Mouse (Mus musculus) embryonic facial prominence, embryonic 10.5 days (tissue): ENCODE measurements around the gene Unc119. TPM values are rescaled to one million over a fixed set of nuclear protein-coding genes. Genes with fewer than 3 reads are reported as not detected.

Source experiments
- DNase-seq: peaks from one replicate; pipeline ENCODE4 v3.0.0-alpha.2; 2017; ENCODE audit warnings: low spot score
- H3K27ac ChIP-seq: fragments of 300-500 bp; sonication (generic); replicated peaks from 2 replicates; pipeline ENCODE4 v1.5.1; 2016; ENCODE audit warnings: mild to moderate bottlenecking
- H3K27me3 ChIP-seq: fragments of 300-500 bp; sonication (generic); replicated peaks from 2 replicates; pipeline ENCODE4 v1.6.1; 2016; ENCODE audit warnings: low read depth, mild to moderate bottlenecking; ENCODE audit not compliant: poor library complexity, severe bottlenecking
- H3K36me3 ChIP-seq: fragments of 300-500 bp; sonication (generic); replicated peaks from 2 replicates; pipeline ENCODE4 v1.6.1; 2016; ENCODE audit warnings: mild to moderate bottlenecking, moderate library complexity
- H3K4me1 ChIP-seq: fragments of 300-500 bp; sonication (generic); 2 replicates; pipeline ENCODE4 v1.6.1; 2016
- H3K4me3 ChIP-seq: fragments of 300-500 bp; sonication (generic); 2 replicates; pipeline ENCODE4 v1.5.1; 2016; ENCODE audit warnings: mild to moderate bottlenecking, moderate library complexity
- H3K9me3 ChIP-seq: fragments of 300-500 bp; sonication (generic); 2 replicates; pipeline ENCODE4 v1.6.1; 2016; ENCODE audit warnings: mild to moderate bottlenecking
- WGBS: fragments of 180-500 bp; shearing (Covaris S2); methylation state at CpG from one replicate; pipeline ENCODE4 v1.1.7; 2016; 5-methylcytosine and 5-hydroxymethylcytosine counted together
- polyA plus RNA-seq: library from polyadenylated mRNA; unstranded; fragments of >200 nt; fragmentation: Nextera tagmentation; extraction: Ambion mirVana; gene quantifications from 2 replicates; pipeline ENCODE4 v1.2.1, GENCODE M21; 2016

The Unc119 gene
- polyA plus RNA-seq, 1 experiment from 2014 or later, result 69.1 TPM

GRCm38 (mm10) chr11:78346326-78347069 lies 3.2 kb downstream of the Unc119 start:
- Histone ChIP-seq H3K4me3 (no peak overlapping the region), H3K27me3 (no peaks in the 10 kb centered on the region), H3K9me3 (no peaks in the 10 kb centered on the region), H3K4me1 (peaks cover 60% of the 10 kb centered on the region), H3K36me3 (peaks cover 38% of the 10 kb centered on the region), H3K27ac (no peak overlapping the region; the same call in 1 of the 2 replicates)
- 78% methylated on average over 6 of the region's 6 CpGs for WGBS
- no peak for DNase-seq

DNA sequence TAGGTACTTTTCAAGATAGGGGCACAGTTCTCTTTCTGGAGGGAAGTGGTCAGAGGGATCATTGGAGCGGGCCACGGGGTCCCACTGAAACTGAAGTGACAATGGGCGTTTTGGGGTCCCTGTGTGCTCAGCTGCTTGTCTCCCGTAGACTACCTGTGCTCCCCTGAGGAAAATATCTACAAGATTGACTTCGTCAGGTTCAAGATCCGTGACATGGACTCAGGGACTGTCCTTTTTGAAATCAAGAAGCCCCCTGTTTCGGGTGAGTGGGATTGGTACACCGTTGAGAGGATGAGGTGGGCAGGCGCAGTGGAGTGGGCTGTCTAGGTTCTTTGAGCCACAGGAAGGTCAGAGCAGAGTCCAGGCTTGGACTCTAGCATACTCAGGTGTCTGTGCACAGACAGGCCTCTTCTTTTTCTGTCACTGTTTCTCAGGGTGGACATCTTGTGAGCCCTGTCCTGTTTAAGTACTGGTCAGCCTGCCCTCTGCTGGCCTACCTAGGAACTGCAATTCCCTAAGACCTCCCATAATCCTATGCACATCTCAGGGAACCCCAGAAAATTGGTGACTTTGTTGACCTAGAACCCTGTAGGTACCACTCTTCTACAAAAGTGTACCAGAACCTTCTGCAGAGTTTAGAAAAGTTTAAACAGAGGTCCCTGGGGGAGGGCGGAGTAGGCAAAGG lies 3.9 kb downstream of the Unc119 start:
- peaks cover 60% of the 10 kb centered on the region for H3K4me1 ChIP-seq
- H3K27me3 ChIP-seq, result no peaks in the 10 kb centered on the region
- H3K4me3 ChIP-seq, result no peak overlapping the region
- peak; percentile 74 for DNase-seq
- H3K9me3 ChIP-seq, result no peaks in the 10 kb centered on the region
- H3K27ac ChIP-seq, result no peak overlapping the region
- WGBS, result 85% methylated on average over 10 of the region's 10 CpGs
- H3K36me3 ChIP-seq, result peaks cover 34% of the 10 kb centered on the region

DNA sequence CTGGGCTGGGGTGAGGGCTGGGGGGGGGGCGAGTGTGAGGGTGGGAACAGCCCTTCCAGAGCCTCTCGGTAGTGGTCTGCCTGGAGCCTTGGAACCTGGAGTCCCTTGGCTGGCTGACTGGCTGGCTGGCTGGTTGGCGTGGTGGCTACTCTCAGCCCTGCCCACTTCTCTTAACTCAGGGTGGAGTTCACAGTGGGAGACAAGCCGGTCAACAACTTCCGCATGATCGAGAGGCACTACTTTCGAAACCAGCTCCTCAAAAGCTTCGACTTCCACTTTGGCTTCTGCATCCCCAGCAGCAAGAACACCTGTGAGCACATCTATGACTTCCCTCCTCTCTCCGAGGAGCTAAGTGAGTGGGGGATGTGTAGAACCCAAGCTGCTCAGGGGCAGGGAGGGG lies 4.6 kb downstream of the Unc119 start:
- H3K27ac ChIP-seq, result no peak overlapping the region
- no peak overlapping the region for H3K4me3 ChIP-seq
- no peak for DNase-seq
- H3K9me3 ChIP-seq, result no peaks in the 10 kb centered on the region
- peaks cover 56% of the 10 kb centered on the region for H3K4me1 ChIP-seq
- H3K36me3 ChIP-seq, result peaks cover 34% of the 10 kb centered on the region
- 81% methylated on average over 9 of the region's 9 CpGs for WGBS
- H3K27me3 ChIP-seq, result no peaks in the 10 kb centered on the region

- Histone ChIP-seq H3K27ac (no peak overlapping the region), H3K4me1 (peaks cover 51% of the 10 kb centered on the region), H3K9me3 (no peaks in the 10 kb centered on the region), H3K27me3 (no peaks in the 10 kb centered on the region), H3K36me3 (peaks cover 34% of the 10 kb centered on the region), H3K4me3 (no peak overlapping the region)
- DNase-seq, result no peak
- WGBS, result 48% methylated on average over 7 of the region's 7 CpGs
Measured at GRCm38 (mm10) chr11:78348474-78348873, 5.2 kb downstream of the Unc119 start.

DNA sequence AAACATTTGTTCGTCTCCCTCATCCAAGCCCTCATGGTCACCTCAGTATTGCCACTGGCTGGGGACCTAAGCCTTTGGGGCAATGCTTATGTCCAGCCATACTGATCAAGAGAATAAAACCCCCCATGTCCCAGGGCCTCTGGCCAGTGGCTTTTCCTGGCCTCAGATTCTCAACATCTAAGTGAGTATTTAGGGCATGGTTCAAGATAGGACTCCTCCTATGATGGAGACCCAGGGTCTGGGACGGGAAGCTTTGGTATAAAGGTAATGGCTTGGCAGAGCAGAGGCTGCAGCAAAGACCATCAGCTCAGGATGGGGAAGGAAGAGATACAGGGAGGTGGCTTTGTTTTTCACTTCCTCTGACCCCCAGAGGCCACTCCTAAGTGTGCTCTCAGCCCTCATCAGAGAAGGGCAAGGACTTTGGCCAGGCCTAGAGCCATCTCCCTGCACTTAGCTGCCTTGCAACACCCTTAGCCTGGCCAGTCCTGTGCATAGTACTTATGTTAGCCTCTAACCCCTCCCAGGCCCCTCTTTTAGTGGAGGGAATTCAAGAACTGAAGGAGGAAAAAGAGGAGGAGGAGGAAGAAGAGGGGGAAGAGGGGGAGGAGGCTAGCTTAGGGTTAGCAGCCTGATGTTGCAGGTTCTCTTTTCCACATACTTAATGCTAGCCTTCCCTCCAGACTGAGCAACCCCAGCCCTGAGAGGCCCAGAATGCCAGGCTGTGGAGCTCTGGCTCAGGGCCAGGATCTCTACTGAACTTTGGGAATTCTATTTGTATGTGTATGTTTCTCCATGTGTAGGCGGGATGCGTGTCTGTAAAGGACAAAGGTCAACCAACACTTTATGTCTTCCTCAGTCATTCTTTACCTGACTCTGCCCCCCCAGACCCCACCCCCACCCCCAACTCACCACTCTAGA lies 6.4 kb downstream of the Unc119 start:
- no peak overlapping the region for H3K4me3 ChIP-seq
- WGBS, result 88% methylated on average over 4 of the region's 4 CpGs
- H3K27ac ChIP-seq, result no peak overlapping the region
- peaks cover 34% of the 10 kb centered on the region for H3K36me3 ChIP-seq
- DNase-seq, result no peak
- H3K27me3 ChIP-seq, result no peaks in the 10 kb centered on the region
- no peaks in the 10 kb centered on the region for H3K9me3 ChIP-seq
- peaks cover 40% of the 10 kb centered on the region for H3K4me1 ChIP-seq

- Histone ChIP-seq H3K9me3 (no peaks in the 10 kb centered on the region), H3K27me3 (no peaks in the 10 kb centered on the region), H3K36me3 (peaks cover 19% of the 10 kb centered on the region), H3K4me1 (0 out of 2 replicates have a peak, but pooled peaks cover 9% of the 10 kb centered on the region), H3K4me3 (no peak overlapping the region), H3K27ac (no peak overlapping the region)
- 85% methylated on average over 1 of the region's 1 CpGs for WGBS
- no peak for DNase-seq
Measured at GRCm38 (mm10) chr11:78353081-78353480, 9.8 kb downstream of the Unc119 start.

DNA sequence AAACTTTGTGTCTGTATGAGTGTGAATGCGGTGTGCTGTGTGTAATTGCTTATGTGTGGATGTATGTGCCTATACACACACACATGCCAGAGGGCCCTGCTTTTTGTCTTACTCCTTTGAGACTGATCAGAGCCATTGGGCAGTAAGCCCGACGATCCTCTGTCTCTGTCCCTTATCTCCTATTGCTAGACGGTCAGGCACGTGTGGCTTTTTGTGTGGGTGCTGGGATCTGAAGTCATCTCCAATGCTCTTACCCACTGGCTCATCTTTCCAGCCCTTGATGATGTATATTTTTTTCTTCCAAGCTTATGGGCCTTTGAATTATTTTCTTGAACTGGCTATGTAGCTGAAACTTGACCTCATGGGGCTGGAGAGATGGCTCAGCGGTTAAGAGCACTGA lies 11.6 kb downstream of the Unc119 start:
- H3K27ac ChIP-seq, result no peak overlapping the region
- H3K9me3 ChIP-seq, result no peaks in the 10 kb centered on the region
- H3K36me3 ChIP-seq, result peaks cover under 1% of the 10 kb centered on the region; the same call in 1 of the 2 replicates
- 89% methylated on average over 6 of the region's 6 CpGs for WGBS
- DNase-seq, result no peak
- no peak overlapping the region for H3K4me3 ChIP-seq
- peaks cover 11% of the 10 kb centered on the region for H3K27me3 ChIP-seq
- peaks cover 7% of the 10 kb centered on the region; the same call in 1 of the 2 replicates for H3K4me1 ChIP-seq

GRCm38 (mm10) chr11:78355471-78356238 lies 12.4 kb downstream of the Unc119 start:
- Histone ChIP-seq H3K4me3 (no peak overlapping the region), H3K9me3 (no peaks in the 10 kb centered on the region), H3K27ac (peak overlapping the region; percentile 69; the same call in 1 of the 2 replicates), H3K27me3 (peaks cover 11% of the 10 kb centered on the region), H3K4me1 (peaks cover 14% of the 10 kb centered on the region; the same call in 1 of the 2 replicates), H3K36me3 (no peaks in the 10 kb centered on the region)
- peak; percentile 87 for DNase-seq
- WGBS, result 33% methylated on average over 4 of the region's 4 CpGs

DNA sequence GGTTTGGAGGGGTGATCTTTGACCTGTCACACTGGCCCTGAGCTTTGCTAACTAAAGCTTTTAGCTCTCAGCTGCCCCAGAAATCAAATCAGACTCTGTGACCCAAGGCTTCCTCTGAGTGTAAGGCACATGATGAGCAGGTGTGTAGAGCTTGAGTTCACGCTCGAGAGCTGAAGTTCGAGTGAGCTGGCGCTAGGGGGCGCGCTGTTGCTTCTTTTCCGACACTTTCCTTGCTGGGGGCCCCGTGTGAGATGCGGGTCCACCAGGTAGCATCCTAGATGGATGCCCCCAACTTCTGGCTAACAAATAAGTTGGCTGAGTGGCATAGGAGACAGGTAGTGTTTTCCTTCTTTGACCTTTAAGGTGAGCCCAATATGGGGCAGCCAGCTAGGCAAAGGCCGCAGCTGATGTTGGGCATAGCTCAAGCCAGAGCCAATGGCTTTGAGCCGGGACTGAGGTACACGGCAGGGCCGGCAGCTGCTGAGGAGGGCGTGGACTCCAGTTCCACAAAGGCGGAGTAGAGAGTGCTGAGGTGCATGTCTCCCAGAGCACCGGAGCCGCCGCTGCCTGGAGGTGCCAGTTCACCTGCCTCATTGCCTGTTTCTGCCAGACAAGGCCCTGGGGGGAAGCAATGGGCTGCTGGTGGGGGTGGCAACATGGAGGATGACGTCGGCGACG lies 15.2 kb downstream of the Unc119 start:
- H3K4me3 ChIP-seq, result 0 out of 2 replicates have a peak overlapping the region, but pooled peaks have one; percentile 3
- H3K27ac ChIP-seq, result no peak overlapping the region
- DNase-seq, result peak; percentile 61
- WGBS, result 10% methylated on average over 22 of the region's 22 CpGs
- peaks cover 22% of the 10 kb centered on the region; the same call in 1 of the 2 replicates for H3K4me1 ChIP-seq
- no peaks in the 10 kb centered on the region for H3K9me3 ChIP-seq
- H3K27me3 ChIP-seq, result peaks cover 11% of the 10 kb centered on the region
- no peaks in the 10 kb centered on the region for H3K36me3 ChIP-seq

GRCm38 (mm10) chr11:78360125-78360788 lies 17.0 kb downstream of the Unc119 start:
- Histone ChIP-seq H3K27me3 (peaks cover 11% of the 10 kb centered on the region), H3K9me3 (no peaks in the 10 kb centered on the region), H3K4me1 (peaks cover 27% of the 10 kb centered on the region; the same call in 1 of the 2 replicates), H3K4me3 (peak overlapping the region; percentile 48), H3K36me3 (no peaks in the 10 kb centered on the region), H3K27ac (peak overlapping the region; percentile 31; the same call in 1 of the 2 replicates)
- WGBS, result 12% methylated on average over 13 of the region's 13 CpGs
- peak; percentile 81 for DNase-seq

DNA sequence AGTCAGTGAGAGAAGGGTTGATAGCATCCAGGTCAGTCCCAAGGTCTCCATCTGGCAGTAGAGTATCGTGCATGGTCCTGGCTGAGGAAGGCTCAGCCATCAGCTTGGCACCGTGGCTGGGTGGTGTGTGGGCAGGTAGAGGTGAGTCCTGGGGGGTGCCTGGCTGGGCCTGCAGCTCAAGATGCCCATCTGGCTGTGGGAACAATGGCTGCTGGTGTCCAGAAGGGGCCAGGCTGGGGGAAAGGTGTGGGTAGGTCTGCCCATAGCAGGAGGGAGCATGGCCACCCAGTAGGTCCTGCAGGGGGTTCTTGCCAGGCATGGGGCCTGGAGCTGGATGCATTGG lies 17.5 kb downstream of the Unc119 start:
- peak overlapping the region; percentile 31; the same call in 1 of the 2 replicates for H3K27ac ChIP-seq
- peaks cover 11% of the 10 kb centered on the region for H3K27me3 ChIP-seq
- WGBS, result 64% methylated on average over 2 of the region's 2 CpGs
- peaks cover 27% of the 10 kb centered on the region; the same call in 1 of the 2 replicates for H3K4me1 ChIP-seq
- H3K4me3 ChIP-seq, result peak overlapping the region; percentile 48
- H3K36me3 ChIP-seq, result no peaks in the 10 kb centered on the region
- no peak for DNase-seq
- no peaks in the 10 kb centered on the region for H3K9me3 ChIP-seq
